ENCODE assay signal across 1 mouse cellular context in genomic region chr11:120609250-120609649, GRCm38 (mm10).
A peak's percentile ranks its signal among the peaks of the same experiment; 100 is the strongest.
TF ChIP-seq lines count a peak whose summit lies in the region.

No protein-coding gene starts in this region.

TF ChIP-seq in CH12.LX, 34 proteins besides CTCF, POLR2A, EP300 and RAD21:
- 0 out of 2 replicates have a peak, but pooled peaks have one; percentile 14 for TF ChIP-seq POLR2AphosphoS2 (IDR thresholded peaks at IDR 0.05; ENCODE audit: low read depth, low read length)
- no peak for TF ChIP-seq CHD1 (IDR thresholded peaks at IDR 0.05; ENCODE audit: low read depth, low read length)
- no peak for TF ChIP-seq CHD2 (IDR thresholded peaks at IDR 0.05; ENCODE audit: low read length)
- TF ChIP-seq USF1 (IDR thresholded peaks at IDR 0.05; ENCODE audit: low read depth, low read length): no peak
